Mouse (Mus musculus): ENCODE results near the gene Slc25a35.
A peak's percentile ranks its signal among the peaks of the same experiment; 100 is the strongest.
"Not testable (repeated sequence)": the region's sequence is repeated elsewhere in the genome, so short reads cannot be mapped to it uniquely, and the experiment has no call there.

Slc25a35 gene

DNA sequence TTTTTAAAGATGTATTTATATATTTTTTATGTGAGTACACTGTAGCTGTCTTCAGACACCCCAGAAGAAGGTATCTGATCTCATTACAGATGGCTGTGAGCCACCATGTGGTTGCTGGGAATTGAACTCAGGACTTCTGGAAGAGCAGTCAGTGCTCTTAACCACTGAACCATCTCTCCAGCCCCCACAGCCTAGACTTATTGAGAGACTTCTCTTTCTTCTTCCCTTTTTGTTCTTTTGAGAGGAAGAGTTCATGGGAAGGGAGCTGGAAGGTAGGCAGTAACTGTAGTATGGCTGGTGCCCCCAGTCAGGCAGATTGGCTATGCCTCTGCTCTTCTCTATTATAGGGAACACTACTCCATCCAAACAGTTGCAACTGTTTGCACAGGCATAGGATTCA is 38.6 kb downstream of the Slc25a35 start:
- not testable (repeated sequence) for ATAC-seq (ENCODE audit: low TSS enrichment)

DNA sequence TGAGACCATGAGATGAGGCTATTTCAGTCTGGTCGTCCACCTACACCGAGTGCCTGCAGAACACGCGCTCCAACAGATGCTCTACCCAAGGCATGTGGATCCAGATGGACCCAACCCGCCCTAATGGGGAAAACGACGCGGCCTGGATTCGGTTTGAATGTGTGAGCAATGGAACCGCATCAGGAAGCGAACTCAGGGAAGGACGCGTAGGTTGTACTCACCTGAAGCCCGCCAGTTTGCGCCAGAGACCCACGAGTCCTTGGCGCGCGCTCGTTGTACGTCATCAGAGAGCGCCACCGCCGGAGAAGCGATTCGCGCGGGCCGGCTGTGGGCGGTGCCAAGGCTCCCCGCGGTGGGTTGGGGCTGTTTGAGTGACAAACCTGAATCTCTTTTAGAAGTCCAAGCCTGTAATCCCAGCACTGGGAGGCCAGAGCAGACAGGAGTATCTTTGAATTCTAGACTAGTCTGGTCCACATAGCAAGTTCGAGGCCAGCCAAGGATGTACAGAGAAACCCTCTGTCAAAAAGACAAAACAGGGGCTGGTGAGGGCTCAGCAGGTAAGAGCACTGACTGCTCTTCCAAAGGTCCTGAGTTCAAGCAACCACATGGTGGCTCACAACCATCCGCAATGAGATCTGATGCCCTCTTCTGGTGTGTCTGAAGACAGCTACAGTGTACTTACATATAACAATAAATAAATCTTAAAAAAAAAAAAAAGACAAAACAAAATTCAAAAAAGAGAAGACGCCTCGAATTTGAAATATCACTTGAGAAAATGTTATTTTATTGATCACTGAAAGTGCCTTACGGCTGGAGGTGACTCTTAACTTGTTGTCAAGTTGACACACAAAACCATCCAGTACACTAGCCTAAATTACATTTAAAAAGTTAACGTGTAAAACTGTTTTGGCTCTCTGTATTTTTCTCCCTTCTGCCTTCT is 40.5 kb downstream of the Slc25a35 start, which contains the start of gene Pfas:
Pfas (minus strand) TSS at position 279 of the 940 bp plus-strand sequence.
- peak; percentile 64 for ATAC-seq (ENCODE audit: low TSS enrichment)

DNA sequence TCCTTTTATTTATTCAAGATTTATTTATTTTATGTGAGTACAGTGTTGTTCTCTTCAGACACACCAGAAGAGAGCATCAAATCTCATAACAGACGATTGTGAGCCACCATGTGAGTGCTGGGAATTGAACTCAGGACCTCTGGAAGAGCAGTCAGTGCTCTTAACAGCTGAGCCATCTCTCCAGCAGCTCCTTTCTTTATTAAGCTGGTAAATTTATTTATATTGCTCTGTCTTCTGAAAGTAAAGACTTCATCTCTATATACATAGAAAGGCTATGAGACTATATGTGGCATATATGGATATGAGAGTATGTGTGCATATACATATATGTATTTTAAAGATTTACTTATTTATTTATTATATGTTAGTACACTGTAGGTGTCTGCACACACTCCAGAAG is 41.6 kb downstream of the Slc25a35 start:
- ATAC-seq (ENCODE audit: low TSS enrichment), result no peak

DNA sequence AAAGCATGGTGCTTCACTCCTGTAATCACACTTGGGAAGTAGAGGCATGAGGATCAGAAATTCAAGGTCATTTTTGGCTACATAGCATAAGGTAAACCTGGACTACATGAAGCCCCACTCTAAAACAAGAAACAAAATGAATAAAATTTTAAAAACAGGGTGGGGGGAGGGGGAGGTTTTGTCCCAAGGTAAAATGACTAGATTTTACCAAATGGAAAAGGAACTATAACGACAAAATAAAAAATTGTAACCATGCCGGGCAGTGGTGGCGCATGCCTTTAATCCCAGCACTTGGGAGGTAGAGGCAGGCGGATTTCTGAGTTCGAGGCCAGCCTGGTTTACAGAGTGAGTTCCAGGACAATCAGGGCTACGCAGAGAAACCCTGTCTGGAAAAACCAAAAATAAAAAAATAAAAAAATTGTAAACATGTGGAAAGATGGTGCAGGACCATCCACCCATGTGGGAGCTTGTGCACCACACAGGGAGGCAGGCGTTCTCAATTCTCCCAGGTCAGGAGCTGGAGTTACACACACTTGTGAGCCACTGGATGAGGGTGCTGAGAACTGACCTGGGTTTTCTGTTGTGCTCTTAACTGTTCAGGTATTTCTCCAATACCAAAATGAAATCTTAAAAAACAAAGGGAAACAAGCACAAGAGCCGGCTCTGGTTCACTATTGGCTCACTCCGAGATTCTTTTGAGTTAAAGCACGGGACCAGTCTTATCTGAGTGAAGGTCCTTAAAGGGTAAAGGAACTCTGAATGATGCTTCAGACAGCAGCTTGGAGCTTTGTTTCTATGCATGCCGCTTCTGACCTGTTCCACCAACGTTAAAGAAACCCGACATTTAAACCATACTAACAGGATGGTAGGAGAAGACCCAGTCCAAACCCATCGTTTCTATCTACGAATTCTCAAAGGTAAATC is 42.7 kb downstream of the Slc25a35 start:
- no peak for ATAC-seq (ENCODE audit: low TSS enrichment)

DNA sequence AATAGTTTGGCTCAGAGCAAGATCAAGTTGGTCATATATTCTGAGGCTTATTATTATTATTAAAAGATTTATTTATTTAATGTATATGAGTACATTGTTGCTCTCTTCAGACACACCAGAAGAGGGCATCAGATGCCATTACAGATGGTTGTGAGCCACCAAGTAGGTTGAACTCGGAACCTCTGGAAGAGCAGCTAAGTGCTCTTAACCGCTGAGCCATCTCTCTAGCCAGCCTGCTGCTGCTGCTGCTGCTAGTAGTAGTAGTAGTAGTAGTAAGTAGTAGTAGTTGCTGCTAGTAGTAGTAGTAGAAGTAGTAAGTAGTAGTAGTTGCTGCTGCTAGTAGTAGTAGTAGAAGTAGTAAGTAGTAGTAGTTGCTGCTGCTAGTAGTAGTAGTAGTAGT is 43.5 kb downstream of the Slc25a35 start:
- not testable (repeated sequence) for ATAC-seq (ENCODE audit: low TSS enrichment)

DNA sequence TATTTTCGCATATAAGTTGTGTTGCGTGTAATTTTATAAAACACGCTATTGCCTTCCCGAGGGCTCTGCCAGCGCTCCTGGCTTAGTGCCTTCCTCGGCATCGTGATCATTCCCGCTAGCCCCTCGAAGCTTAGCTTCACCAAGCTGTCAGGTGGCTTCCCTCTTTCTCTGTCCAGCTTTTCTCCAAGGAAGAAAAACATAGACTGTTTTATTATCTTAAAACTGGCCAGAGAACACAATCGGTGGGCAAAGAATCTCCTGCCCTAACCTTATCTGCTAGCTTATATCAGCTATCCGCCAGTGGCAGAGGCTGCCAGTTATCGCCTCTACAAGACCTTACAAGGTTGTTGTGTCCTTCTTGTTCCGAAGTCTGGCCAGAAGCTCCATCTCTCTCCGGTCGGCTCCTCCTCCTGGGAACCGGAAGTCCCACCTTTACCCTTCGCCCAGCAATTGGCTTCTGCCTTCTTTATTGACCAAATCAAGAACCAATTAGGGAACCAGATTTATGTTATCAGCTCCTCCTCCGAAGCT is 44.2 kb downstream of the Slc25a35 start:
- peak; percentile 78 for ATAC-seq (ENCODE audit: low TSS enrichment)

DNA sequence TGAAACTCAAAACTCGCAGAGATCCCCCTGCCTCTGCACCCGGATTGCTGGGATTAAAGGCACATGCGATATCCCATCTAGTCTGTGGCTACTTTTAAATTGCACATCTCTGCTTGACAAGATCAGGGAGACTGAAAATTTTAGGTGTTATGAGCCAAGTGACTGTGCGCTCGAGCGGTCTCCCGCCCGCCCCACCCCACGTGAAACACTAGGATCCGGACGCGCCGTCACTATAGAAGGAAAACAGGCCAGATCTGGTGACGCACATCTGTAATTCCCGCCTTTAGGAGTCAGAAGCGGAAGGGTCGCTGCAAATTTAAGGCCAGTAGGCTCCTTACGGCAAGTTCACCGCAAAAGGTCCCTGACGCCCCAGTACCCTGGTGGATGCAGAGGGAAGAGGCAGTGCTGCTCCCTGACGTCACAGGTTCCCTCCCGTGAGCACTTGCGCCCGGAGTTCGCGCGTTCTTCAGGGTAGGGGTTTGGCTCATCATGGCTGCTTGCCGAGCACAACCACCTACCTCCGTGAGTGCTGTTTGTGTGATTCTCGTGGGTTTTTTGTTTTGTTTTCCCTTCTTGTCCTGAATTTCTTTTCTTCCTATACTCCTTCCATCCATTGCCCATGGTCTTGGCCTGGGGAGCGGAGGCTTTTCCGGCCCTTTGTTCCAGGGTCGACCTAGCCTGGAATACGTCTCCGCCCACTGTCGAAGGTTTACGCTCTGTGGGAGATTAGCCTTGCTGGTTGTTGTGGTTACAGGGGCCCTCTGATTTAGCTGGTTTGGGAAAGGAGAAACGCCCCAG is 47.9 kb downstream of the Slc25a35 start, which contains the start of gene Ctc1:
Ctc1 (plus strand) TSS at position 268 of the 798 bp plus-strand sequence.
- peak; percentile 90 for ATAC-seq (ENCODE audit: low TSS enrichment)

DNA sequence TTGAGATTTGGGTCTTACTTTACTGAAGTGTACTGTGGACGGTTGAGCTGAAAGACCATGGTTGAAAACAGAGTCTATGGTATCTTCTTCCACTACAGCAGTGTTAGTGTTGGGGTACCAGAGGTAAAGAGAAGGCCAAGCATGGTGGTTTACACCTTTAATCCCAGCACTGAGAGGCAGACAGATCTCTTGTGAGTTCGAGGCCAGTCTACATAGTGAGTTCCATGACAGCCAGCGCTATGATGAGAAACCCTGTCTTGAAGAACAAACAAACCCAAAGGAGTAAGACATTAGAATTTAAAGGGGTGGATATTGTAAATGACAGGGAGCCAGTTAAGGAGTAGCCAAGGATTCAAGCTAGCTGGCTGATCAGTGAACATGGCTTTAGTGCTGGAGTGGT is 48.8 kb downstream of the Slc25a35 start:
- ATAC-seq (ENCODE audit: low TSS enrichment), result no peak

DNA sequence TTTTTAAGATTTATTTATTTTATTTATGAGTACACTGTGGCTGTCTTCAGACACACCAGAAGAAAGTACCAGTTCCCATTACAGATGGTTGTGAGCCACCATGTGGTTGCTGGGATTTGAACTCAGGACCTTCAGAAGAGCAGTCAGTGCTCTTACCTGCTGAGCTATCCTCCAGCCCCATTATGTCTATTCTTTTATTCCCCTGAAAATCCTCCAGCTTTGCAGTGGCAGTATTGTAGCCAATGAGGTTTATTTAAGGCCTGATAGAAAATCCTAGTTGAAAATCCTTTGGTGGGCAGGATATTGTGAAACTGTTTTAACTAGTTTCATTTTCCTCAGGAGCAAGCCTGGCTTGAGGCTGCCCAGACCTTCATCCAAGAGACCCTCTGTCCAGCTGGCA is 52.8 kb downstream of the Slc25a35 start:
- ATAC-seq (ENCODE audit: low TSS enrichment), result no peak
